24 mouse cellular contexts compared by ENCODE assay signal in genomic region chr1:79755376-79755775, GRCm38 (mm10). TPM values are rescaled to one million over a fixed set of nuclear protein-coding genes. Genes with fewer than 3 reads are reported as not detected.
A peak's percentile ranks its signal among the peaks of the same experiment; 100 is the strongest.
DNase-seq lines count a peak whose midpoint lies in the region; ATAC-seq and TF ChIP-seq lines count a peak whose summit lies in the region.
"Had no signal": no experiment of that assay in that cellular context is flagged by ENCODE, and none has a peak within 500 bp of the region (broad histone marks: within the 10 kb centered on the region; RNA-seq: fewer than 3 reads in every experiment).

No protein-coding gene starts in this region.

- 43% methylated on average over 2 of the region's 2 CpGs for WGBS in heart, embryonic 10.5 days

- peak overlapping the region; percentile 6 for H3K4me2 ChIP-seq in myocyte (ENCODE audit: low read depth)
- H3K4me2 ChIP-seq: embryonic facial prominence, embryonic 15.5 days; heart, embryonic 13.5 days; hindbrain, embryonic 14.5 days; limb, embryonic 12.5 days; liver, embryonic 13.5 days; neural tube, embryonic 13.5 days; stomach, embryonic 15.5 days had no signal

- peaks cover 30% of the 10 kb centered on the region for H3K4me1 ChIP-seq in heart, embryonic 10.5 days
- peaks cover 96% of the 10 kb centered on the region for H3K4me1 ChIP-seq in megakaryocyte, embryonic 14.5 days

- no peaks in the 10 kb centered on the region for H3K9me3 ChIP-seq in heart, embryonic 10.5 days
- no peaks in the 10 kb centered on the region for H3K9me3 ChIP-seq in megakaryocyte, embryonic 14.5 days
- H3K9me3 ChIP-seq: embryonic facial prominence, embryonic 15.5 days; heart, embryonic 13.5 days; limb, embryonic 12.5 days; liver, embryonic 13.5 days; stomach, embryonic 15.5 days had no signal

- no peak overlapping the region for H3K27ac ChIP-seq in heart, embryonic 10.5 days
- H3K27ac ChIP-seq: embryonic facial prominence, embryonic 15.5 days; heart, embryonic 13.5 days; hindbrain, embryonic 14.5 days; limb, embryonic 12.5 days; liver, embryonic 13.5 days; neural tube, embryonic 13.5 days; stomach, embryonic 15.5 days had no signal

- no peak for ATAC-seq in megakaryocyte, adult 5-6 weeks (ENCODE audit: poor library complexity, severe bottlenecking)
- no peak for ATAC-seq in cerebellum, adult (ENCODE audit: insufficient number of reproducible peaks, low FRiP score, low TSS enrichment)
- ATAC-seq: forebrain, embryonic 16.5 days; Patski had no signal

- H3K79me2 ChIP-seq in myocyte (ENCODE audit: control insufficient read depth, insufficient read depth) = peaks cover 74% of the 10 kb centered on the region

- H3K27me3 ChIP-seq in heart, embryonic 10.5 days (ENCODE audit: insufficient read depth, poor library complexity, severe bottlenecking) = no peaks in the 10 kb centered on the region
- H3K27me3 ChIP-seq in megakaryocyte, embryonic 14.5 days (replicated peaks) = no peaks in the 10 kb centered on the region
- no peaks in the 10 kb centered on the region for H3K27me3 ChIP-seq in myocyte (ENCODE audit: control insufficient read depth, insufficient read depth, insufficient read length)
- H3K27me3 ChIP-seq: embryonic facial prominence, embryonic 15.5 days; heart, embryonic 13.5 days; limb, embryonic 12.5 days; liver, embryonic 13.5 days; neural tube, embryonic 13.5 days; Patski; stomach, embryonic 15.5 days had no signal

- TF ChIP-seq POLR2A in myocyte (IDR thresholded peaks at IDR 0.05; ENCODE audit: insufficient read length, low read depth) = no peak

- DNase-seq in adrenal gland, adult (ENCODE audit: inconsistent age in 2 of 2, low spot score in 1 of 2) = peak; percentile 47 to 81
- DNase-seq in adrenal gland, postnatal 4 days (ENCODE audit: low spot score in 2 of 2) = no peak
- DNase-seq in heart, adult 11 months = peak; percentile 61
- no peak for DNase-seq in heart, embryonic 10.5 days (ENCODE audit: low spot score)
- DNase-seq: cerebellum, adult 8-10 months; heart, postnatal 36 days; liver, embryonic 13.5 days; lung, adult 2 months; lung, postnatal 14 days; midbrain, embryonic 14.5 days; retina, postnatal 1 day; thymus, postnatal 25 days had no signal

- H3K36me3 ChIP-seq in heart, embryonic 10.5 days = no peaks in the 10 kb centered on the region
- peaks cover 65% of the 10 kb centered on the region for H3K36me3 ChIP-seq in megakaryocyte, embryonic 14.5 days (replicated peaks; ENCODE audit: low read length)
- peaks cover 4% of the 10 kb centered on the region for H3K36me3 ChIP-seq in myocyte (ENCODE audit: control insufficient read depth, insufficient read depth)
- H3K36me3 ChIP-seq: embryonic facial prominence, embryonic 15.5 days; heart, embryonic 13.5 days; limb, embryonic 12.5 days; liver, embryonic 13.5 days; stomach, embryonic 15.5 days had no signal

- no peak overlapping the region for H3K4me3 ChIP-seq in heart, embryonic 10.5 days
- peak overlapping the region; percentile 72 for H3K4me3 ChIP-seq in megakaryocyte, embryonic 14.5 days (replicated peaks)
- no peak overlapping the region for H3K4me3 ChIP-seq in myocyte
- H3K4me3 ChIP-seq: embryonic facial prominence, embryonic 15.5 days; heart, embryonic 13.5 days; limb, embryonic 12.5 days; liver, embryonic 13.5 days; neural tube, embryonic 13.5 days; stomach, embryonic 15.5 days had no signal

- no peak overlapping the region for H3ac ChIP-seq in myocyte (ENCODE audit: control insufficient read depth, insufficient read length)

TF ChIP-seq in myocyte, 11 proteins besides CTCF, POLR2A, EP300 and RAD21:
- no peak for TF ChIP-seq E2F4 (IDR thresholded peaks at IDR 0.05; ENCODE audit: insufficient read depth)
- no peak for TF ChIP-seq MYOG (IDR thresholded peaks at IDR 0.05; ENCODE audit: control insufficient read depth in 1 of 3, insufficient read depth in 1 of 3, insufficient read length in 2 of 3, low read depth in 2 of 3)
- TF ChIP-seq TCF3 (IDR thresholded peaks at IDR 0.05; ENCODE audit: insufficient read length, low read depth) = no peak
- TF ChIP-seq USF1 (IDR thresholded peaks at IDR 0.05; ENCODE audit: low read depth) = no peak
- TF ChIP-seq MAX (IDR thresholded peaks at IDR 0.05; ENCODE audit: low read depth) = no peak
- TF ChIP-seq TCF12 (IDR thresholded peaks at IDR 0.05; ENCODE audit: insufficient read depth, poor library complexity, severe bottlenecking) = no peak
- TF ChIP-seq SRF (IDR thresholded peaks at IDR 0.05; ENCODE audit: control insufficient read depth, insufficient read length, low read depth) = no peak
- TF ChIP-seq MYOD1 (IDR thresholded peaks at IDR 0.05; ENCODE audit: control insufficient read depth in 1 of 3, insufficient read length in 2 of 3, low read depth in 2 of 3) = no peak
- TF ChIP-seq REST (IDR thresholded peaks at IDR 0.05; ENCODE audit: insufficient read depth, insufficient read length) = no peak

RNA-seq across cellular contexts. Expression of gene Mrpl44, which starts 20.4 kb away (rescaled TPM):
- total RNA-seq in adrenal gland, postnatal 4 days (2021) = 10 to 100 TPM; 59.6 to 65.1 TPM
- polyA plus RNA-seq in heart, embryonic 10.5 days (2016; fragmentation: Nextera tagmentation; extraction: Ambion mirVana) = 53.1 and 58.9 TPM in 2 replicates
- 23.6 and 32.1 TPM in 2 replicates for polyA plus RNA-seq in megakaryocyte, embryonic 14.5 days (2012; ENCODE audit: insufficient read depth, low replicate concordance)
- total RNA-seq in megakaryocyte, adult 5-6 weeks (2015) = 18.6 and 23.2 TPM in 2 replicates
- total RNA-seq in megakaryocyte, adult 5-6 weeks (2017) = 15.4 and 20.3 TPM in 2 replicates
- polyA plus RNA-seq in myocyte (2012; fragmentation: generic; extraction: Trizol) = 32.6 TPM

RNA-seq across cellular contexts. Expression of gene Wdfy1, which starts 20.6 kb away (rescaled TPM):
- total RNA-seq in adrenal gland, postnatal 4 days (2021) = 10 to 100 TPM; 46.4 TPM
- polyA plus RNA-seq in heart, embryonic 10.5 days (2016; fragmentation: Nextera tagmentation; extraction: Ambion mirVana) = 25.1 and 25.5 TPM in 2 replicates
- 92.7 and 98.6 TPM in 2 replicates for polyA plus RNA-seq in megakaryocyte, embryonic 14.5 days (2012; ENCODE audit: insufficient read depth, low replicate concordance)
- total RNA-seq in megakaryocyte, adult 5-6 weeks (2015) = 18.4 and 21.0 TPM in 2 replicates
- total RNA-seq in megakaryocyte, adult 5-6 weeks (2017) = 9.0 and 19.3 TPM in 2 replicates
- 28.6 TPM for polyA plus RNA-seq in myocyte (2012; fragmentation: generic; extraction: Trizol)

Comparison
In these comparisons a context has a peak if more than half of its experiments do, and no peak if none do; other contexts are left out.
1. DNase-seq: peak in adrenal gland, adult (2 of 2) and heart, adult 11 months (single experiment); none in adrenal gland, postnatal 4 days (0 of 2) and heart, embryonic 10.5 days (single experiment).